Mouse (Mus musculus) CH12.LX (cell line): ENCODE measurements around the gene Macrod2.

Experiments used
- BHLHE40 ChIP-seq: IDR thresholded peaks from 2 replicates; pipeline ENCODE4 v1.6.1; 2011; ENCODE audit warnings: mild to moderate bottlenecking, low read depth, low read length, improper control_type of control experiment
- CTCF ChIP-seq, 2 experiments: IDR thresholded peaks in 1 of 2; conservative IDR thresholded peaks in 1 of 2; 2 replicates each; pipeline ENCODE4 v1.5.1; 2011 to 2012; ENCODE audit warnings: low read depth in 2 of 2, low read length in 2 of 2, improper control_type of control experiment in 1 of 2, inconsistent platforms in 1 of 2, mild to moderate bottlenecking in 1 of 2, moderate library complexity in 1 of 2
- POLR2A ChIP-seq: IDR thresholded peaks from 2 replicates; pipeline ENCODE4 v1.6.1; 2011; ENCODE audit warnings: low read depth, mild to moderate bottlenecking, improper control_type of control experiment, low read length
- ZMIZ1 ChIP-seq: IDR thresholded peaks from 2 replicates; pipeline ENCODE4 v1.6.1; 2012; ENCODE audit warnings: low read depth, mild to moderate bottlenecking, inconsistent platforms, low read length, improper control_type of control experiment

- TF ChIP-seq ZMIZ1 (no peak), POLR2A (no peak), CTCF (conservative IDR thresholded peaks at IDR 0.05 in 1 of 2, IDR thresholded peaks at IDR 0.05 in 1 of 2; ENCODE audit: low read depth in 2 of 2, low read length in 2 of 2) (no peak), BHLHE40 (no peak)
These were observed 628.8 kb downstream of the Macrod2 start for GRCm38 (mm10) chr2:141023916-141024315.
